Mouse (Mus musculus): ENCODE measurements around the gene Ttc39a. TPM values are rescaled to one million over a fixed set of nuclear protein-coding genes. Genes with fewer than 3 reads are reported as not detected.

Ttc39a gene
- polyA plus RNA-seq, 1 experiment: 0.42 TPM

GRCm38 (mm10) chr4:109433641-109434040, 27.2 kb downstream of the Ttc39a start:
- Histone ChIP-seq H3K27me3 (ENCODE audit: control insufficient read depth, insufficient read depth, insufficient read length) (no peaks in the 10 kb centered on the region), H3K79me3 (ENCODE audit: low read depth) (no peaks in the 10 kb centered on the region), H3ac (ENCODE audit: control insufficient read depth, insufficient read length, low read depth) (no peak overlapping the region), H3K36me3 (ENCODE audit: control insufficient read depth, insufficient read depth) (no peaks in the 10 kb centered on the region), H3K4me3 (ENCODE audit: insufficient read depth, poor library complexity, severe bottlenecking) (no peak overlapping the region), H3K79me2 (ENCODE audit: control insufficient read depth, insufficient read depth) (no peaks in the 10 kb centered on the region)
- TF ChIP-seq MYOG (IDR thresholded peaks at IDR 0.05; ENCODE audit: control insufficient read depth, extremely low read depth, insufficient read length) (no peak), FOSL1 (IDR thresholded peaks at IDR 0.05; ENCODE audit: insufficient read depth, low read length, poor library complexity, severe bottlenecking) (peak; percentile 58), MYOD1 (IDR thresholded peaks at IDR 0.05; ENCODE audit: control insufficient read depth, insufficient read length, low read depth) (peak; percentile 90), MAX (IDR thresholded peaks at IDR 0.05) (no peak)

- Histone ChIP-seq H3K36me3 (ENCODE audit: control insufficient read depth, insufficient read depth) (no peaks in the 10 kb centered on the region), H3K79me2 (ENCODE audit: control insufficient read depth, insufficient read depth) (no peaks in the 10 kb centered on the region), H3K79me3 (ENCODE audit: low read depth) (no peaks in the 10 kb centered on the region), H3K4me3 (ENCODE audit: insufficient read depth, poor library complexity, severe bottlenecking) (no peak overlapping the region), H3ac (ENCODE audit: control insufficient read depth, insufficient read length, low read depth) (no peak overlapping the region), H3K27me3 (ENCODE audit: control insufficient read depth, insufficient read depth, insufficient read length) (no peaks in the 10 kb centered on the region)
- TF ChIP-seq CTCF (IDR thresholded peaks at IDR 0.05; ENCODE audit: control insufficient read depth, insufficient read depth, insufficient read length): no peak
- no peak for TF ChIP-seq FOSL1 (IDR thresholded peaks at IDR 0.05; ENCODE audit: insufficient read depth, low read length, poor library complexity, severe bottlenecking)
- TF ChIP-seq CEBPB (IDR thresholded peaks at IDR 0.05; ENCODE audit: low read depth): no peak
- no peak for TF ChIP-seq MAX (IDR thresholded peaks at IDR 0.05)
- TF ChIP-seq MYOD1 (IDR thresholded peaks at IDR 0.05; ENCODE audit: control insufficient read depth, insufficient read length, low read depth): no peak
- TF ChIP-seq USF1 (IDR thresholded peaks at IDR 0.05; ENCODE audit: low read depth): peak; percentile 53
- no peak for TF ChIP-seq MYOG (IDR thresholded peaks at IDR 0.05; ENCODE audit: control insufficient read depth, extremely low read depth, insufficient read length)
Measured at GRCm38 (mm10) chr4:109434256-109434655, 27.8 kb downstream of the Ttc39a start.

- Histone ChIP-seq H3K36me3 (ENCODE audit: control insufficient read depth, insufficient read depth) (no peaks in the 10 kb centered on the region), H3K27me3 (ENCODE audit: control insufficient read depth, insufficient read depth, insufficient read length) (no peaks in the 10 kb centered on the region), H3K79me2 (ENCODE audit: control insufficient read depth, insufficient read depth) (no peaks in the 10 kb centered on the region), H3ac (ENCODE audit: control insufficient read depth, insufficient read length, low read depth) (no peak overlapping the region), H3K79me3 (ENCODE audit: low read depth) (no peaks in the 10 kb centered on the region), H3K4me3 (ENCODE audit: insufficient read depth, poor library complexity, severe bottlenecking) (no peak overlapping the region)
- peak; percentile 62 for TF ChIP-seq CTCF (IDR thresholded peaks at IDR 0.05; ENCODE audit: control insufficient read depth, insufficient read depth, insufficient read length)
- TF ChIP-seq USF1 (IDR thresholded peaks at IDR 0.05; ENCODE audit: low read depth): no peak
- TF ChIP-seq CEBPB (IDR thresholded peaks at IDR 0.05; ENCODE audit: low read depth): no peak
Measured at GRCm38 (mm10) chr4:109437913-109438878, 31.8 kb downstream of the Ttc39a start.

- no peaks in the 10 kb centered on the region for H3K79me2 ChIP-seq (ENCODE audit: control insufficient read depth, insufficient read depth)
- peaks cover 5% of the 10 kb centered on the region for H3K36me3 ChIP-seq (ENCODE audit: control insufficient read depth, insufficient read depth)
- no peak overlapping the region for H3ac ChIP-seq (ENCODE audit: control insufficient read depth, insufficient read length, low read depth)
- TF ChIP-seq MAX (IDR thresholded peaks at IDR 0.05) (no peak), CTCF (IDR thresholded peaks at IDR 0.05; ENCODE audit: control insufficient read depth, insufficient read depth, insufficient read length) (no peak), USF1 (IDR thresholded peaks at IDR 0.05; ENCODE audit: low read depth) (no peak), MYOG (IDR thresholded peaks at IDR 0.05; ENCODE audit: control insufficient read depth, extremely low read depth, insufficient read length) (no peak), MYOD1 (IDR thresholded peaks at IDR 0.05; ENCODE audit: control insufficient read depth, insufficient read length, low read depth) (no peak), CEBPB (IDR thresholded peaks at IDR 0.05; ENCODE audit: low read depth) (no peak), FOSL1 (IDR thresholded peaks at IDR 0.05; ENCODE audit: insufficient read depth, low read length, poor library complexity, severe bottlenecking) (no peak)
- no peaks in the 10 kb centered on the region for H3K79me3 ChIP-seq (ENCODE audit: low read depth)
- H3K4me3 ChIP-seq (ENCODE audit: insufficient read depth, poor library complexity, severe bottlenecking): no peak overlapping the region
- no peaks in the 10 kb centered on the region for H3K27me3 ChIP-seq (ENCODE audit: control insufficient read depth, insufficient read depth, insufficient read length)
Measured at GRCm38 (mm10) chr4:109439101-109439500, 32.7 kb downstream of the Ttc39a start.

GRCm38 (mm10) chr4:109439825-109440248, 33.4 kb downstream of the Ttc39a start:
- Histone ChIP-seq H3K27me3 (ENCODE audit: control insufficient read depth, insufficient read depth, insufficient read length) (no peaks in the 10 kb centered on the region), H3K79me2 (ENCODE audit: control insufficient read depth, insufficient read depth) (no peaks in the 10 kb centered on the region), H3K79me3 (ENCODE audit: low read depth) (no peaks in the 10 kb centered on the region), H3K4me3 (ENCODE audit: insufficient read depth, poor library complexity, severe bottlenecking) (no peak overlapping the region), H3ac (ENCODE audit: control insufficient read depth, insufficient read length, low read depth) (no peak overlapping the region), H3K36me3 (ENCODE audit: control insufficient read depth, insufficient read depth) (peaks cover 5% of the 10 kb centered on the region)
- no peak for TF ChIP-seq MAX (IDR thresholded peaks at IDR 0.05)
- TF ChIP-seq MYOG (IDR thresholded peaks at IDR 0.05; ENCODE audit: control insufficient read depth, extremely low read depth, insufficient read length): no peak
- no peak for TF ChIP-seq USF1 (IDR thresholded peaks at IDR 0.05; ENCODE audit: low read depth)
- no peak for TF ChIP-seq FOSL1 (IDR thresholded peaks at IDR 0.05; ENCODE audit: insufficient read depth, low read length, poor library complexity, severe bottlenecking)
- TF ChIP-seq CEBPB (IDR thresholded peaks at IDR 0.05; ENCODE audit: low read depth): no peak
- no peak for TF ChIP-seq CTCF (IDR thresholded peaks at IDR 0.05; ENCODE audit: control insufficient read depth, insufficient read depth, insufficient read length)
- no peak for TF ChIP-seq MYOD1 (IDR thresholded peaks at IDR 0.05; ENCODE audit: control insufficient read depth, insufficient read length, low read depth)

Data from C2C12 (cell line).